Mouse (Mus musculus): ENCODE measurements around the gene Tmem132a. TPM values are rescaled to one million over a fixed set of nuclear protein-coding genes. Genes with fewer than 3 reads are reported as not detected.

Gene Tmem132a
- polyA plus RNA-seq, 1 experiment: 3.1 TPM

DNA sequence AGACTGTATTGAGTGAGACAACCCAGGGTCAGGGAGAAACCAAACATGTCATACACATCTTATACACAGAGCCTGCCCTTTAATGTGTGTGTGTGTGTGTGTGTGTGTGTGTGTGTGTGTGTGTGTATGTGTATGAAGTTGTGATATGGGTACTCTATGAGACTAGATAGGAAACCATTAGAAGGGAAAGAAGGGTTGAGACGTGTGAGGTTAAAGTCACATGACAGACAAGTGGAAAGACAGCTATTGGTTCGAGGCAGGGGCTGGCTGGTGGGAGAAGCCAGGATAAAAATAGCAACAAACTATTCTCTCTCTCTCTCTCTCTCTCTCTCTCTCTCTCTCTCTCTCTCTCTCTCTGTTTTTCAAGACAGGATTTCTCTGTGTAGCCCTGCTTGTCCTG, 53.3 kb downstream of the Tmem132a start:
- no peaks in the 10 kb centered on the region for H3K4me1 ChIP-seq (ENCODE audit: control insufficient read depth, insufficient read depth, low read length)
- H3K4me3 ChIP-seq (ENCODE audit: insufficient read depth, low read length): no peak overlapping the region
- no peak for TF ChIP-seq POLR2A (IDR thresholded peaks at IDR 0.05; ENCODE audit: borderline replicate concordance, low read depth, low read length)
- TF ChIP-seq CTCF (IDR thresholded peaks at IDR 0.05; ENCODE audit: low read depth, low read length): no peak
- H3K27ac ChIP-seq (ENCODE audit: insufficient read depth, low read depth, low read length): no peak overlapping the region

DNA sequence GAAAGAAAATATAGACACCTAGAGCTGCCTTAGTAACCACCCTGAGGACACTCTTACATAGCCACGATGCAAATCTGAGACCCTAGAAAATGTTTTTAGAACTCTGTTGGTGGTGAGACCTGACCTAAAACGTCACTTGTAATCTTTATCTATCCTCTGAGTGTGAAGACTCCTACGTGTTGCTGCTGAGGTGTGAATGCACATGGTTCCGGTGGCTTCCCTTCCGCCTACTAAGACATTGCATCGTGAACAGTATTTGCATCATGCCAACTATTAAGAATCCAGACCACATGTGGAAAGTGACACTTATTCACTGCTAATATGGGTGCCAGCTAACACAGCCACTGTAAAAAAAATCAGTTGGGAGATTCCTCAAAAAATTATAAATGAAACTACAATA, 53.9 kb downstream of the Tmem132a start:
- no peak for TF ChIP-seq CTCF (IDR thresholded peaks at IDR 0.05; ENCODE audit: low read depth, low read length)
- TF ChIP-seq POLR2A (IDR thresholded peaks at IDR 0.05; ENCODE audit: borderline replicate concordance, low read depth, low read length): no peak
- Histone ChIP-seq H3K4me3 (ENCODE audit: insufficient read depth, low read length) (no peak overlapping the region), H3K4me1 (ENCODE audit: control insufficient read depth, insufficient read depth, low read length) (no peaks in the 10 kb centered on the region), H3K27ac (ENCODE audit: insufficient read depth, low read depth, low read length) (no peak overlapping the region)

DNA sequence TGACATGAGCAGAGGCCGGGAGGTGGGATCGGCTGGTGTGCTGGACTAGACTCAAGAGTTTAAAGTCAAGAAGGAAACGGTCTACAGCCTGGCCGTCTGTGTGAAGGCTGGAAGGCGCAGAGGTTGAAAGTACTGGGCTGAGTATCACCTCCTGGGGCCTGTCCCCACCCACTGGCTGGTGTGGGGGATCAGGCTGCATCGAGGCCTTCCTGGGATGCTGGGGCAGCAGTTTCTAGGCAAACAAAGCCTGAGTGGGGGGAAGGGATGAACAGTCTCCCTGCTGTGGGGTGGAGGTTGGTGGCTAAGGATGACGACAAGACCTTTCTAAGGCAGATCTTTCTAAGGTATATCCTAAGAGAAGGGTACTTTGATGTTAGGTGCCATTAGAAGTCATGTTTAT, 55.8 kb downstream of the Tmem132a start:
- no peaks in the 10 kb centered on the region for H3K4me1 ChIP-seq (ENCODE audit: control insufficient read depth, insufficient read depth, low read length)
- no peak overlapping the region for H3K4me3 ChIP-seq (ENCODE audit: insufficient read depth, low read length)
- no peak for TF ChIP-seq POLR2A (IDR thresholded peaks at IDR 0.05; ENCODE audit: borderline replicate concordance, low read depth, low read length)
- no peak for TF ChIP-seq CTCF (IDR thresholded peaks at IDR 0.05; ENCODE audit: low read depth, low read length)
- H3K27ac ChIP-seq (ENCODE audit: insufficient read depth, low read depth, low read length): no peak overlapping the region

DNA sequence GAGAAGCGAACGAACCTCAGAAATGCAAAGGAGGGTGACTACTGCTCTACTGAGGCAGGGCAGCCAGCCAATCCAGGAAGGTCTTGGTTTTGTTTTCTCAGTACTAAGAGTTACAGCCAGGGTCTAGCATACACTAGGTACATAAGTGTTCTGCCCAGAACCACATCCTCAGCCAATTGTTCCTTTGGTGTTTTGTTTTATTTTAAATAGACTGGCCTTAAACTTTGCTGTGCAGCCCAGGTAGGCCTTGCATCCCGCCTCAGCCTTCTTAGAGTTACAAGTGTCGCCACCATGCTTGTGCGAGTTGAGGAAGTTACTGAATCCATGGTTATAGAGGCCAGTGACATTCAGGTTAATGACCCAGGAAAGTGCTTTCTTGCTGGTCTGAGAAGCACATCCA, 56.7 kb downstream of the Tmem132a start:
- Histone ChIP-seq H3K4me3 (ENCODE audit: insufficient read depth, low read length) (no peak overlapping the region), H3K27ac (ENCODE audit: insufficient read depth, low read depth, low read length) (no peak overlapping the region), H3K4me1 (ENCODE audit: control insufficient read depth, insufficient read depth, low read length) (no peaks in the 10 kb centered on the region)
- no peak for TF ChIP-seq CTCF (IDR thresholded peaks at IDR 0.05; ENCODE audit: low read depth, low read length)
- no peak for TF ChIP-seq POLR2A (IDR thresholded peaks at IDR 0.05; ENCODE audit: borderline replicate concordance, low read depth, low read length)

DNA sequence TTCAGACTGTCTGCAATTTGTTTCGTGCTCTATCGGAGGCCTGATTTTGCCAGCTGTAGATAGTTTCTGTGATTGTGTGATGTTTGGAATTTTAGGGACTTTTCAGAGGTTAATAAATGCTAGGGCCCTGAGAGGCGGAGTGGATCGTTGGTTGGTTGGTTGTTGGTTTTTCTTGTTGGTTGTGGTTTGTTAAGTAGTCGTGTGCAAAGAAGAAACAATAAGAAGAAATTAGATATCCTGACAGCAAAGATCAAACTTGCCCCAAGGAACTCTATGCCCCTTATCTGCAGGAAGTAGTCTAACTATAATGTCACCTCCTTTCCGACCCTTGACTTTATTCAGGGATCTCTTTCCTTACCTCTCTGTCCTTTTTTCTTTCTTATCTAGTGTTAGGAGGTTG, 58.3 kb downstream of the Tmem132a start:
- H3K4me1 ChIP-seq (ENCODE audit: control insufficient read depth, insufficient read depth, low read length): no peaks in the 10 kb centered on the region
- no peak for TF ChIP-seq CTCF (IDR thresholded peaks at IDR 0.05; ENCODE audit: low read depth, low read length)
- TF ChIP-seq POLR2A (IDR thresholded peaks at IDR 0.05; ENCODE audit: borderline replicate concordance, low read depth, low read length): no peak
- H3K4me3 ChIP-seq (ENCODE audit: insufficient read depth, low read length): no peak overlapping the region
- no peak overlapping the region for H3K27ac ChIP-seq (ENCODE audit: insufficient read depth, low read depth, low read length)

DNA sequence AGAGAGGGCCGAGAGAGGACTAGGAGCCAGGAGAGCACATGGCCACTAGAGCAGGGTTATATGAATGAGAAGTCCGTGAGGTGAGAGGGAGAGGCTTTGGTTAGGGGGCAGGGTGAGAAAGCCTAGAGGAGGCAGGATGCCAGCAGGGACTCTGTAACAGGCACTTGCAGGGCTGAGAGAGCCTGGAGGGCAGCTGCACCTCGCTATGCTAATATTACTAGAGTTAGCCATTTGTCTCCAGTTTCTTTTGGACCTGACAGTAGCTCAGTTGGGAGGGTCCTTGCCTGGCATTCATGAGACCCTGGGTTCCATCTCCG, 59.6 kb downstream of the Tmem132a start:
- TF ChIP-seq POLR2A (IDR thresholded peaks at IDR 0.05; ENCODE audit: borderline replicate concordance, low read depth, low read length): no peak
- Histone ChIP-seq H3K4me3 (ENCODE audit: insufficient read depth, low read length) (no peak overlapping the region), H3K27ac (ENCODE audit: insufficient read depth, low read depth, low read length) (no peak overlapping the region), H3K4me1 (ENCODE audit: control insufficient read depth, insufficient read depth, low read length) (no peaks in the 10 kb centered on the region)

DNA sequence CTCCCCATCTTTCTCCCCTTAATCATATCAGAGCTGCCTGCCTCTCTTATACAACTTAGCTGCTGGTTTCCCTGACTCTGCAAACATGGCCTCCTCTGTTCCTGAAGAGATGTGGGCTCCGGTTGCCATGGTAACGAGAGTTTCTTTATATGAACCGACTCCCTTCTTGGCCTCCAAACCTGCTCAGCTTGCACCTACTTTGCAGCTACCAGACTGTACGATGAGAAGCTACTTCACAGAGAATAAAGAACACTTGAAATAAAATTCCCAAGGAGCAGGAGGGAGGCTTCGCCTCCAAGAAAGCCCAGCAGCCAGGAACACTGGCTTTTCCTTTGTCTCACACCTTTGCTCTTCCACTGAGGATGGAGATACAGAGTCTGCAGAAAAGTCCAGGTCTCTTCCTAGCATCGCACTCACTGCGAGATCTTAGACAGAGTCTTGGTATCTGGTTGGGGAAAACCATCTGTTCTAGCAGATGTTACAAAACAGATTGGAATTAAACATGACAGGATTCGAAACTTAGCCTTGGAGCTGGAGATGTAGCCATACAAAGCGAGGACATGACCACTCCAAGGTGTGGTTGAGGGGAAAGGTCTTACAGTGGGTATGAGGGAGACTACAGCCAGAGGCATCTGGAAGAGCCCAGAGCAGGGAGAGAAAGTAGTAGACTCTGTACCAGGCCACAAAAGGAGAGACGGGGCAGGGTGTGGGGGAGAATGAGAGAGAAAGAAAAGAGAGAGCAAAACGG, 60.1 kb downstream of the Tmem132a start:
- no peaks in the 10 kb centered on the region for H3K4me1 ChIP-seq (ENCODE audit: control insufficient read depth, insufficient read depth, low read length)
- H3K27ac ChIP-seq (ENCODE audit: insufficient read depth, low read depth, low read length): no peak overlapping the region

DNA sequence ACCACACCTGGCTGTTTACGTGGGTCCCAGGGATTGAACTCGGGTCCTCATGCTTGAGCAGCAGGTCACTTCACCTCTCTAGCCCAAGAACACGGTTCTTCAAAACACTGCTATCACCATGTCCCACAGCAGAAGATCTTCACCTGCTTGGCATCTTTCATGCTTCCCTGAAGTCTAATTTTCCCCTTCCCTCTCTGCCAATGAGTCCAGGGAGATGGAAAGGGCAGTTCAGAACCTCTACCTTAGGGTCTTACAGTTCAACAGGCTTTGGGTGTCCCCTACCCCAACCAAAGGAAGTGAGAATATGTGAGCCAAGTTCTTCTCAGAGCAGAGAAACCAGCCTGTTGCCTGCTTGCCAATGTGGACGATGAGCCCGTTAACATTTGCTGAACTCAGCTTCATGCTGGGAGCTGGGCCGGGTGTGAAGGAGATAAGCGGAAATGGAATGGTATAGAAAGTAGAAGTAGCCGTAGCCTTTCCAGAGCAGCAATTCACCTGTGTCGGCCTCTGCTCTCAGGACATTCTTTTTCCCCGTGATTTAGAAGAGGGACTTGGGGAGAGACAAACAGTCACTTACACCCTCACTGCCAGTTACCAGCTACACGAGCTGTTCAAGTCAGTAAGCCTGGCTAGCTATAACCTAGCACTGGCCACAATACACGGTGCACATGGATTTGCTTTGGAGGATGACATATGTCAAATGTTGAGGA, 61.1 kb downstream of the Tmem132a start:
- no peak overlapping the region for H3K4me3 ChIP-seq (ENCODE audit: insufficient read depth, low read length)
- TF ChIP-seq CTCF (IDR thresholded peaks at IDR 0.05; ENCODE audit: low read depth, low read length): no peak
- TF ChIP-seq POLR2A (IDR thresholded peaks at IDR 0.05; ENCODE audit: borderline replicate concordance, low read depth, low read length): no peak

More for the DNA sequence above, 60.1 kb downstream of the Tmem132a start:
- TF ChIP-seq CTCF (IDR thresholded peaks at IDR 0.05; ENCODE audit: low read depth, low read length) (no peak), POLR2A (IDR thresholded peaks at IDR 0.05; ENCODE audit: borderline replicate concordance, low read depth, low read length) (no peak)
- no peak overlapping the region for H3K4me3 ChIP-seq (ENCODE audit: insufficient read depth, low read length)

More for the DNA sequence above, 61.1 kb downstream of the Tmem132a start:
- no peak overlapping the region for H3K27ac ChIP-seq (ENCODE audit: insufficient read depth, low read depth, low read length)
- H3K4me1 ChIP-seq (ENCODE audit: control insufficient read depth, insufficient read depth, low read length): no peaks in the 10 kb centered on the region

Other genes with a start within 250 kb of the Tmem132a start
- gene Vwce, start 235.7 kb downstream of the Tmem132a start, polyA plus RNA-seq (2012; ENCODE audit: insufficient read depth, insufficient read length, missing spikeins): not detected in 2 replicates
- not detected in 2 replicates for gene Pga5, start 191.9 kb downstream of the Tmem132a start, polyA plus RNA-seq (2012; ENCODE audit: insufficient read depth, insufficient read length, missing spikeins)
- 39.9 and 41.7 TPM in 2 replicates for gene Vps37c, start 181.2 kb downstream of the Tmem132a start, polyA plus RNA-seq (2012; ENCODE audit: insufficient read depth, insufficient read length, missing spikeins)
- not detected in 2 replicates for gene Cd5, start 130.9 kb downstream of the Tmem132a start, polyA plus RNA-seq (2012; ENCODE audit: insufficient read depth, insufficient read length, missing spikeins)
- gene Cd6, start 39.9 kb downstream of the Tmem132a start, polyA plus RNA-seq (2012; ENCODE audit: insufficient read depth, insufficient read length, missing spikeins): not detected in 2 replicates
- 93.7 and 94.6 TPM in 2 replicates for gene Slc15a3, start 30.2 kb downstream of the Tmem132a start, polyA plus RNA-seq (2012; ENCODE audit: insufficient read depth, insufficient read length, missing spikeins)
- gene Tmem109, start 12.1 kb upstream of the Tmem132a start, polyA plus RNA-seq (2012; ENCODE audit: insufficient read depth, insufficient read length, missing spikeins): 75.4 and 80.6 TPM in 2 replicates
- gene Prpf19, start 25.3 kb upstream of the Tmem132a start, polyA plus RNA-seq (2012; ENCODE audit: insufficient read depth, insufficient read length, missing spikeins): 41.4 and 51.6 TPM in 2 replicates
- gene Zp1, start 50.7 kb upstream of the Tmem132a start, polyA plus RNA-seq (2012; ENCODE audit: insufficient read depth, insufficient read length, missing spikeins): not detected in 2 replicates
- not detected in 2 replicates for gene Ptgdr2, start 67.2 kb upstream of the Tmem132a start, polyA plus RNA-seq (2012; ENCODE audit: insufficient read depth, insufficient read length, missing spikeins)
- gene Ccdc86, start 79.3 kb upstream of the Tmem132a start, polyA plus RNA-seq (2012; ENCODE audit: insufficient read depth, insufficient read length, missing spikeins): 11.1 and 11.6 TPM in 2 replicates
- gene Ms4a10, start 104.7 kb upstream of the Tmem132a start, polyA plus RNA-seq (2012; ENCODE audit: insufficient read depth, insufficient read length, missing spikeins): not detected in 2 replicates
- not detected in 2 replicates for gene Ms4a15, start 123.3 kb upstream of the Tmem132a start, polyA plus RNA-seq (2012; ENCODE audit: insufficient read depth, insufficient read length, missing spikeins)
- not detected in 2 replicates for gene Ms4a18, start 148.1 kb upstream of the Tmem132a start, polyA plus RNA-seq (2012; ENCODE audit: insufficient read depth, insufficient read length, missing spikeins)
- not detected in 2 replicates for gene Ms4a8a, start 211.2 kb upstream of the Tmem132a start, polyA plus RNA-seq (2012; ENCODE audit: insufficient read depth, insufficient read length, missing spikeins)